Mouse (Mus musculus): ENCODE measurements around the gene Nkx1-2. TPM values are rescaled to one million over a fixed set of nuclear protein-coding genes. Genes with fewer than 3 reads are reported as not detected.
A peak's percentile ranks its signal among the peaks of the same experiment; 100 is the strongest.

Nkx1-2 gene
- 0.24 and 0.29 TPM in 2 replicates for polyA plus RNA-seq (2015; fragmentation: Nextera tagmentation; extraction: Ambion mirVana)

DNA sequence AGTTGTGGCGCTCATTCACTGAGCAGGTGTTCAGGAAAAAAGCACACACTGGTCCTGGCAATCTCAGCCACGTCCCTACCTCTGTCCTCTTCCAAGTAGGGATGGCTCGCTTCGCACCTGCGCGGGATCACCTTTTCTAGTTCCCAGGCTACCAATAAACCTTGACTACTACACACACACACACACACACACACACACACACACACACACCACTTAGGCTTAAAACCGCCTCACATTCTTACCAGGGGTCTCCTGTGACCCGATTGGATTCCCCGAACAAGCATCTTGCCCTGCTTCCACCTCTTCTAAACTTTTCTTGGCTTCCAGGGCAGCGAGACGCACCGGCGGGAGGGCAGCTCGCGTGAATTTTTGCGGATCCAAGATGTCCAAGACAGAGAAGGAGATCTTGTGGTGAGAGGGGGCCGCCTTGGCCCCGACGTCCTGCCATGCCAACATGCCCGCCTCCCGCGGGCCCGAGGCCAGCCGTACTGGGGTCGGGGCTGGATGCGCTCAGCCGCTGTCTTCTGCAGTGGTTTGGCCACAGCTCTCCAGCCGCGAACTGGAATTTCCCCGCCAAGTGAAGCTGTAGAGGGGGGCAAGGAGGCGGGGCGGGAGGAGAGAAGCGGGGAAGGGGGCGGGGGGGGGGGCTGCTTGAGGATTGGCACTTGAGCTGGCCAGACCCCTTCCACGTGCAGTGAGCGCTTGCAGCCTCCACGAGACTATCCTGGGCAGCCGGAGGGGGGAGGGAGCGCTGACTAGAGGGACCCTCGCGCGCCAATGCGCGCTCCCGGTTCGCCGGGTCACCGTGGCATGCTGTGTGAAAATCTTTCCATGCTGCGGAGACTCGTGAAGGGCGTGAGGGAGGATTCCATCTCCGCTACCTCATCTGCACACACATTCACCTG is at the start of gene Nkx1-2:
TSS of gene Nkx1-2 (minus strand) at position 567 of the 905 bp plus-strand sequence.
- Histone ChIP-seq H3K27me3 (replicated peaks; ENCODE audit: control insufficient read depth, insufficient read depth, low read length) (peaks cover 52% of the 10 kb centered on the region), H3K4me2 (ENCODE audit: low read length) (peak within 1 kb of the TSS; percentile 77), H3K9me3 (ENCODE audit: control insufficient read depth, low read length) (no peaks in the 10 kb centered on the region), H3K27ac (ENCODE audit: low read depth, low read length) (no peak within 1 kb of the TSS), H3K9ac (ENCODE audit: low read depth, low read length) (peak within 1 kb of the TSS; percentile 30; the same call in 1 of the 2 replicates), H3K36me3 (ENCODE audit: control insufficient read depth, insufficient read depth, low read length) (no peaks in the 10 kb centered on the region), H3K4me3 (ENCODE audit: low read length) (peak within 1 kb of the TSS; percentile 45), H3K4me1 (ENCODE audit: control insufficient read depth, insufficient read depth, low read depth, low read length) (peaks cover 22% of the 10 kb centered on the region)
- WGBS: 1% methylated on average over 50 of the region's 52 CpGs
- peak; percentile 40; the same call in 1 of the 2 replicates for ATAC-seq

DNA sequence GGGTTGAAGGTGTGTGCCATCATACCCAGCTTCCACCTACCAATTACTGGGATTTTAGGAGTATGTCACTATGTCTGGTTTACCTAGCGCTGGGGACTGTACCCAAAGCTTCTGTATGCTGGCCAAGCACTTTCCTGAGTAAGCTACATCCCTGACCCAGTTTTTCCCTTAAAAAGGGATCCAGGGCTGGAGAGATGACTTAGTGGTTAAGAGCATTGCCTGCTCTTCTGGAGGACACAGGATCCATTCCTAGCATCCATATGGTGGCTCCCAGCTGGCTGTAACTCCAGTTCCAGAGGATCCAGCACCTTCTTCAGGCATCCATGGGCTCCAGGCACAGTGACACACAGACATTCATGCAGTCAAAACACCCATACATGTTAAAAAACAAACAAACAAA is 47.1 kb upstream of the Nkx1-2 start:
- Histone ChIP-seq H3K9me3 (ENCODE audit: control insufficient read depth, low read length) (no peaks in the 10 kb centered on the region), H3K4me1 (ENCODE audit: control insufficient read depth, insufficient read depth, low read depth, low read length) (no peaks in the 10 kb centered on the region), H3K4me3 (ENCODE audit: low read length) (no peak overlapping the region), H3K36me3 (ENCODE audit: control insufficient read depth, insufficient read depth, low read length) (no peaks in the 10 kb centered on the region), H3K9ac (ENCODE audit: low read depth, low read length) (no peak overlapping the region), H3K27ac (ENCODE audit: low read depth, low read length) (no peak overlapping the region), H3K4me2 (ENCODE audit: low read length) (no peak overlapping the region), H3K27me3 (replicated peaks; ENCODE audit: control insufficient read depth, insufficient read depth, low read length) (no peaks in the 10 kb centered on the region)
- no peak for ATAC-seq
- 94% methylated on average over 1 of the region's 1 CpGs for WGBS

DNA sequence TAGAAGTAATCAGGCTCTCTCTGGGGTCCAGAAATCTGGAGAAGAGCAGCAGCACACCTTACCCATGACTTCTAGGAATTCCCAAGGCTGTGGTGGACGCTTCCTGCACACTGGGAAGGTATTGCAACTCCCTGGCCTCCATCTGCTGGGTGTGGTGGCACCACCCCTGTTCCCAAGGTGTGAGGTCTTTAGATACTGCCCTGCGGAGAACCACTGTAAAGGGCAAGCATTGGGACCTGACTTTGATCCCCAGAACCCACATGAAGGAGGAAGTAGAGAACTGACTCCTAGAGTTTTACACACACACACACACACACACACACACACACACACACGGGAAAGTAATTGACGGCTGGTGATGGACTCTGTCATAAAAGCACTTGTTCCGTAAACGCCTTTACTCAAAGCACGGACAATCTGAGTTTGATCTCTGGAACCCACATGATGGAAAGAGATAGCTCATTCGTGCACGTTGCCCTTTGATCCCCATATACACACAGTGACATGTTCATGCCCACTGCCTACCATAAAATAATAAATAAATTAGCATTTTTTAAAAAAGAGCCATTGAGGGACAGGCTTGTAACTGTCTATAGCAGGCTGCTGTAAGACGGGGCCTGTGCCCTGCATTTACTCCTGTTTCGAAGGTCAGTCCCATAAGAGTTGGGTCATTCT is 45.3 kb upstream of the Nkx1-2 start:
- no peaks in the 10 kb centered on the region; the same call in 1 of the 2 replicates for H3K4me1 ChIP-seq (ENCODE audit: control insufficient read depth, insufficient read depth, low read depth, low read length)
- H3K36me3 ChIP-seq (ENCODE audit: control insufficient read depth, insufficient read depth, low read length): no peaks in the 10 kb centered on the region
- H3K27me3 ChIP-seq (replicated peaks; ENCODE audit: control insufficient read depth, insufficient read depth, low read length): no peaks in the 10 kb centered on the region
- ATAC-seq: no peak
- no peak overlapping the region for H3K4me3 ChIP-seq (ENCODE audit: low read length)
- H3K27ac ChIP-seq (ENCODE audit: low read depth, low read length): no peak overlapping the region
- H3K9me3 ChIP-seq (ENCODE audit: control insufficient read depth, low read length): no peaks in the 10 kb centered on the region
- H3K4me2 ChIP-seq (ENCODE audit: low read length): no peak overlapping the region
- WGBS: 88% methylated on average over 11 of the region's 11 CpGs
- H3K9ac ChIP-seq (ENCODE audit: low read depth, low read length): no peak overlapping the region

DNA sequence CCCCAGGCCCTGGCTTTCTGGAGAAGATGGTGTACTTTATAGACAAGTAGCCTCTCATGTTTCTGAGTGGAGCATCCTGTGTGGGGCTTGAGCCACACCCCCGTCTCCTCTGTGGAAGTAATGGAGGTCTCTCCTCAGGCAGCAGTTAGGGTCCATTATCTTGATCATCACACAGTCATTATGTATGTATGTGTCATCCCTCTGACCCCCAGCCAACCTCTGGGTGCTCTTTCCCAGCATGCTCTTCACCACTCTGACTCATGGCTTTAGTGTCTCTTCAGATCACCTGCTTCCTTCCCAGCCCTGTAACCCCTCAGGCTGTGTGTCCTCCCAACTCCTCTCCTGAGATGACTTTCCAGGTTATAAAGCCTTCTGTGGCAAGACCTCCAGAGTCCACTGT is 42.2 kb upstream of the Nkx1-2 start:
- H3K27me3 ChIP-seq (replicated peaks; ENCODE audit: control insufficient read depth, insufficient read depth, low read length): no peaks in the 10 kb centered on the region; the same call in 1 of the 2 replicates
- H3K9ac ChIP-seq (ENCODE audit: low read depth, low read length): no peak overlapping the region
- no peak overlapping the region for H3K4me3 ChIP-seq (ENCODE audit: low read length)
- ATAC-seq: no peak
- no peaks in the 10 kb centered on the region for H3K9me3 ChIP-seq (ENCODE audit: control insufficient read depth, low read length)
- peaks cover 2% of the 10 kb centered on the region; the same call in 1 of the 2 replicates for H3K4me1 ChIP-seq (ENCODE audit: control insufficient read depth, insufficient read depth, low read depth, low read length)
- H3K36me3 ChIP-seq (ENCODE audit: control insufficient read depth, insufficient read depth, low read length): no peaks in the 10 kb centered on the region
- no peak overlapping the region for H3K4me2 ChIP-seq (ENCODE audit: low read length)
- no peak overlapping the region for H3K27ac ChIP-seq (ENCODE audit: low read depth, low read length)
- 91% methylated on average over 1 of the region's 1 CpGs for WGBS

DNA sequence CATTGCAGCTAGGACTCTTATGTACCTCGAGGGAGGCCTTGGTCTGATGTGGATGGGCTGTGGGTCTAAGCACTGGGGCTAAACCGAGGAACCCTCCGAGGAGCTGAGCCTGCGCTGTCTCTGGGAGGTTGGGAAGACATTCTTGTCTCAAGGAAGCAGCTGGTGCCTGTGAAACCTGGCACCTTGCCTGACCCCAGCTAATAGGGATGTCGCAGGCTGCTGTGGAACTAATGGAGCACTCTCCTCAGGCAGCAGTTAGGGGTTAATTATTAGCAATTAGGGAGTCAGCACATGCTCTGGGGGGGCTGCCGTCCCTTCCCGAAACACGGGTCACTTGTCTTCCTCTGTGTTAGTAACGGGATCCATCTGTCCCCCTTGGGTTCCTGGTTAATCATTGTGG is 41.5 kb upstream of the Nkx1-2 start:
- Histone ChIP-seq H3K27me3 (replicated peaks; ENCODE audit: control insufficient read depth, insufficient read depth, low read length) (no peaks in the 10 kb centered on the region; the same call in 1 of the 2 replicates), H3K36me3 (ENCODE audit: control insufficient read depth, insufficient read depth, low read length) (no peaks in the 10 kb centered on the region), H3K9ac (ENCODE audit: low read depth, low read length) (no peak overlapping the region), H3K4me3 (ENCODE audit: low read length) (no peak overlapping the region), H3K9me3 (ENCODE audit: control insufficient read depth, low read length) (no peaks in the 10 kb centered on the region), H3K4me1 (ENCODE audit: control insufficient read depth, insufficient read depth, low read depth, low read length) (peaks cover 2% of the 10 kb centered on the region; the same call in 1 of the 2 replicates), H3K4me2 (ENCODE audit: low read length) (no peak overlapping the region), H3K27ac (ENCODE audit: low read depth, low read length) (no peak overlapping the region)
- 32% methylated on average over 8 of the region's 9 CpGs for WGBS
- no peak for ATAC-seq

DNA sequence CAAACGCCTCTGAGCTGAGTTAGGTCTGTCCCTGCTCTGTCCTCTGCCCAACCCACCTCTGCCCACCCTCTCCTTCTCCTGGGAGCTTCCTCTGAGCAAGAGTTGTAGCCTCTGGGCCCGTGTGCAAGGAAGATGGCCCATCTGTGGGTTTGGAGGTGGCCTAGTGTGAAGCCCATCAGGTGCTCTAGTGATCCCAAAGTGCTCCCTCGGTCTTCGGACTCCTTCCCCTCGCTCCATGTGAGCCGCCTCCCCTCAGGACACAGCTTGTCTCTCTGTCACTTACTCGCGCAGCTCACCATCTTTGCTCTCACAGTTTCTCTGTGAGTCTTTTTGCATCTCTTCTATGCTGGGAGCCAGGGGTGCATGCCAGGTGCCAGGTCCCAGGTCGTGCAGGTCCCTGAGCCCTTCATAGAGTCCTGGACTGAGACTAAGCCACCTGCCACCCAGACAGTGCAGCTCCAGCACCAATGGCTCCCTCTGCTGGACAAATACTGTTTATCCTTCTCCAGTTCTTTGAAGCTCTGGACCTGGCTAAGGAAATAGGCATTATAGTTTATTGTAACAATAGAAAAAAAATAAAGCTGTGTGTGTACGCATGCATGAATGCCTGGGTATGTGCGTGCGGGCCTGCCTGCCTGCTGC is 39.1 kb upstream of the Nkx1-2 start:
- Histone ChIP-seq H3K4me1 (ENCODE audit: control insufficient read depth, insufficient read depth, low read depth, low read length) (peaks cover 2% of the 10 kb centered on the region; the same call in 1 of the 2 replicates), H3K9me3 (ENCODE audit: control insufficient read depth, low read length) (no peaks in the 10 kb centered on the region), H3K27me3 (replicated peaks; ENCODE audit: control insufficient read depth, insufficient read depth, low read length) (no peaks in the 10 kb centered on the region; the same call in none of the 2 replicates), H3K9ac (ENCODE audit: low read depth, low read length) (no peak overlapping the region), H3K36me3 (ENCODE audit: control insufficient read depth, insufficient read depth, low read length) (no peaks in the 10 kb centered on the region), H3K4me3 (ENCODE audit: low read length) (no peak overlapping the region), H3K4me2 (ENCODE audit: low read length) (no peak overlapping the region), H3K27ac (ENCODE audit: low read depth, low read length) (no peak overlapping the region)
- ATAC-seq: peak; percentile 81
- 58% methylated on average over 12 of the region's 12 CpGs for WGBS

DNA sequence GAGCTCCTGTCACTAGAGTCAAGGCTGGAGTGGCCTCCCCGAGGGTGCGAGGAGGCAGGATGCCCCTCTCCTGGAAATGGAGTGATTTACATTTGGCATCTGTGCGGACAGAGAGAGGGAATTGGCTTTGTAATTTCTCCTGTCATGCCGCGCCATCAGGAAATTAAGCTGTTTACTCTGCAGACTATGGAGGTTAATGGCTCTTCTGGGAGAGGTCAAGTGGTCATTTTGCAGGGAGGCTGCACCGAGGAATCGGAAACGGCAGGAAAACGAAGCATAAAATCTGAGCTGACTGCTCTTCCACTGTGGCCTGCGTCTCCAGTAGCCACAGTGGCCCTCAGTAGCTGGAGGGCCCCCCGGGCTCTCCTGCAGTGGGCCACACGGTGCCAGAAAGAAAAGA is 37.9 kb upstream of the Nkx1-2 start:
- no peak overlapping the region for H3K4me3 ChIP-seq (ENCODE audit: low read length)
- no peaks in the 10 kb centered on the region; the same call in none of the 2 replicates for H3K27me3 ChIP-seq (replicated peaks; ENCODE audit: control insufficient read depth, insufficient read depth, low read length)
- H3K27ac ChIP-seq (ENCODE audit: low read depth, low read length): no peak overlapping the region
- no peak overlapping the region for H3K9ac ChIP-seq (ENCODE audit: low read depth, low read length)
- H3K36me3 ChIP-seq (ENCODE audit: control insufficient read depth, insufficient read depth, low read length): no peaks in the 10 kb centered on the region
- no peak for ATAC-seq
- H3K9me3 ChIP-seq (ENCODE audit: control insufficient read depth, low read length): no peaks in the 10 kb centered on the region
- peaks cover 2% of the 10 kb centered on the region; the same call in 1 of the 2 replicates for H3K4me1 ChIP-seq (ENCODE audit: control insufficient read depth, insufficient read depth, low read depth, low read length)
- H3K4me2 ChIP-seq (ENCODE audit: low read length): no peak overlapping the region
- WGBS: 34% methylated on average over 12 of the region's 12 CpGs

DNA sequence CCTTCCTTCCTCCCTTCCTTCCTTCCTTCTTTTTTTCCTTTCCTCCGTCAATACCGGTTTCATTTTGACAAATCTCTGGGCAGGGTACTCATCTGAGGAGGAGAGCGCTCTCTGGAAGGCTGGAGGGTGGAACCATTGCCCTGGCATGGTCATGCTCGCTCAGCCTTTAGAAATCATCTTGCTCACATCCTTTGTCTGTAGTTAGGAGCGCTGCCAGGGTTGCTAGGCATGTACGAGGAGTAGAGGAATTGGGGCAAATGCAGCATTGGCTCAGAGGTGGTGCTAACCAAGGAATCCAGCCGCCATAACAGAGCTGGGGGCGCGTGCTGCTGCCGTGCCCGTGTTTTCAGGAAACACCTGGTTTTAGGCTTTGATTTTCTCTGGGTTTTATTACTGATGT is 31.9 kb upstream of the Nkx1-2 start:
- peak; percentile 90 for ATAC-seq
- H3K9me3 ChIP-seq (ENCODE audit: control insufficient read depth, low read length): no peaks in the 10 kb centered on the region
- H3K27ac ChIP-seq (ENCODE audit: low read depth, low read length): no peak overlapping the region; the same call in 1 of the 2 replicates
- WGBS: 49% methylated on average over 11 of the region's 11 CpGs
- no peak overlapping the region for H3K4me2 ChIP-seq (ENCODE audit: low read length)
- H3K36me3 ChIP-seq (ENCODE audit: control insufficient read depth, insufficient read depth, low read length): no peaks in the 10 kb centered on the region
- no peaks in the 10 kb centered on the region; the same call in 1 of the 2 replicates for H3K27me3 ChIP-seq (replicated peaks; ENCODE audit: control insufficient read depth, insufficient read depth, low read length)
- H3K4me1 ChIP-seq (ENCODE audit: control insufficient read depth, insufficient read depth, low read depth, low read length): peaks cover 3% of the 10 kb centered on the region; the same call in 1 of the 2 replicates
- H3K4me3 ChIP-seq (ENCODE audit: low read length): no peak overlapping the region
- no peak overlapping the region for H3K9ac ChIP-seq (ENCODE audit: low read depth, low read length)

Data from hindbrain, embryonic 16.5 days (tissue).